Mouse (Mus musculus): ENCODE data around the gene Astn1.

DNA sequence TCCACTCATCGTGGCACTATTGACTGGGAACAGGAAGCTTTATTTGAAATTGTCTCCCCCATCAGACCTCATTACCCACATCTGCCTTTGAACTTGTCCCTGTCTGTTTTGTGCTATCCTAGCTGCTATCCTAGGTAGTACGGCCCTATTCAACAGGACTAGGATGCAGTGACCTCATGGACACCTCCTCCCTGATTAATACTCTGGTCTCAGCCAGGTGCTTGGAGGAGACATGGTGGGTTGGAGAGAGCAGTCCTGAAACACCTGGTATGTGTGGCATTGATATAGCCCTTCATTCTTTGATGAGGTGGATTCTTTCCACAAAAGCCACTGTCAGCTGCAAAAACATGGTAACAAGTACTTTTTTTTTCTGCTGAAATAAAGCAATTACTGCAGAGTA, 52.1 kb downstream of the Astn1 start:
- no peak for TF ChIP-seq CTCF (IDR thresholded peaks at IDR 0.05; ENCODE audit: extremely low read depth, insufficient read depth, insufficient read length, insufficient replicate concordance)
- no peak for TF ChIP-seq POLR2A (IDR thresholded peaks at IDR 0.05; ENCODE audit: low read depth, low read length)

Data from spleen, adult 2 months (tissue).